Mouse (Mus musculus) lung, embryonic 14.5 days (tissue): Measurements from ENCODE around the gene Ccnt1. TPM values are rescaled to one million over a fixed set of nuclear protein-coding genes. Genes with fewer than 3 reads are reported as not detected.
A peak's percentile ranks its signal among the peaks of the same experiment; 100 is the strongest.

Experiments
- ATAC-seq: fragments of 200-750 bp; cut with Nextera tagmentation; 2 replicates; pipeline ENCODE4 v1.8.0; 2017; ENCODE audit warnings: mild to moderate bottlenecking, moderate TSS enrichment, moderate library complexity; ENCODE audit not compliant: insufficient read depth
- DNase-seq: peaks from one replicate; pipeline ENCODE4 v3.0.0-alpha.2; 2015
- H3K27ac ChIP-seq: fragments of 300-500 bp; sonication (generic); 2 replicates; pipeline ENCODE4 v1.5.1; 2014; ENCODE audit warnings: low read depth, mild to moderate bottlenecking, moderate library complexity
- H3K27me3 ChIP-seq: fragments of 300-500 bp; sonication (generic); 2 replicates; pipeline ENCODE4 v1.6.1; 2014; ENCODE audit warnings: low read length, control low read depth; ENCODE audit not compliant: insufficient read depth
- H3K36me3 ChIP-seq: fragments of 300-500 bp; sonication (generic); 2 replicates; pipeline ENCODE4 v1.6.1; 2014; ENCODE audit warnings: control low read depth; ENCODE audit not compliant: insufficient read depth
- H3K4me1 ChIP-seq: fragments of 300-500 bp; sonication (generic); 2 replicates; pipeline ENCODE4 v1.6.1; 2014; ENCODE audit warnings: antibody characterized with exemption, control low read depth; ENCODE audit not compliant: insufficient read depth
- H3K4me2 ChIP-seq: fragments of 300-500 bp; sonication (generic); 2 replicates; pipeline ENCODE4 v1.6.1; 2014; ENCODE audit warnings: mild to moderate bottlenecking
- H3K4me3 ChIP-seq: fragments of 300-500 bp; sonication (generic); 2 replicates; pipeline ENCODE4 v1.5.1; 2014; ENCODE audit warnings: low read depth, low read length
- H3K9ac ChIP-seq: fragments of 300-500 bp; sonication (generic); 2 replicates; pipeline ENCODE4 v1.6.1; 2014
- H3K9me3 ChIP-seq: fragments of 300-500 bp; sonication (generic); 2 replicates; pipeline ENCODE4 v1.6.1; 2016; ENCODE audit warnings: low read depth, low read length, control low read depth
- CTCF ChIP-seq: IDR thresholded peaks from 2 replicates; pipeline ENCODE4 v1.5.1; 2016; ENCODE audit warnings: antibody characterized with exemption, low read depth
- WGBS: fragments of 180-500 bp; shearing (Covaris S2); extraction: QIAGEN DNeasy Blood & Tissue Kit; methylation state at CpG from one replicate; pipeline ENCODE4 v1.1.7; 2014; 5-methylcytosine and 5-hydroxymethylcytosine counted together
- polyA plus RNA-seq: library from polyadenylated mRNA; unstranded; fragments of >200 nt; fragmentation: Nextera tagmentation; extraction: Ambion mirVana; gene quantifications from 2 replicates; pipeline ENCODE4 v1.2.1, GENCODE M21; 2014

Gene Ccnt1
- polyA plus RNA-seq, 1 experiment from 2014 or later, result 58.5 TPM

- Histone ChIP-seq H3K9me3 (no peaks in the 10 kb centered on the region), H3K4me1 (peaks cover 3% of the 10 kb centered on the region; the same call in 1 of the 2 replicates), H3K36me3 (peaks cover 10% of the 10 kb centered on the region; the same call in 1 of the 2 replicates), H3K4me2 (peak overlapping the region; percentile 84), H3K27me3 (no peaks in the 10 kb centered on the region), H3K4me3 (peak overlapping the region; percentile 92), H3K27ac (no peak overlapping the region), H3K9ac (peak overlapping the region; percentile 91)
- TF ChIP-seq CTCF, result no peak
- no peak for ATAC-seq
- no peak for DNase-seq
- WGBS, result 62% methylated on average over 7 of the region's 7 CpGs
Observed at GRCm38 (mm10) chr15:98569216-98569615, 1.5 kb downstream of the Ccnt1 start.

- H3K4me2 ChIP-seq, result peak overlapping the region; percentile 84
- peak overlapping the region; percentile 92 for H3K4me3 ChIP-seq
- DNase-seq, result peak; percentile 34
- H3K9me3 ChIP-seq, result no peaks in the 10 kb centered on the region
- H3K27me3 ChIP-seq, result no peaks in the 10 kb centered on the region
- peak overlapping the region; percentile 91 for H3K9ac ChIP-seq
- ATAC-seq, result peak; percentile 8; the same call in 1 of the 2 replicates
- H3K4me1 ChIP-seq, result peaks cover 3% of the 10 kb centered on the region; the same call in 1 of the 2 replicates
- peaks cover 14% of the 10 kb centered on the region; the same call in 1 of the 2 replicates for H3K36me3 ChIP-seq
- no peak for TF ChIP-seq CTCF
- 3% methylated on average over 22 of the region's 22 CpGs for WGBS
- H3K27ac ChIP-seq, result peak overlapping the region; percentile 97
Observed at GRCm38 (mm10) chr15:98568256-98569033, 2.3 kb downstream of the Ccnt1 start.

- TF ChIP-seq CTCF, result peak; percentile 49
- Histone ChIP-seq H3K4me3 (peak overlapping the region; percentile 92), H3K9me3 (no peaks in the 10 kb centered on the region), H3K36me3 (peaks cover 24% of the 10 kb centered on the region), H3K9ac (peak overlapping the region; percentile 95), H3K27ac (peak overlapping the region; percentile 97), H3K4me1 (peaks cover 3% of the 10 kb centered on the region; the same call in 1 of the 2 replicates), H3K4me2 (peak overlapping the region; percentile 87), H3K27me3 (no peaks in the 10 kb centered on the region)
- WGBS, result under 1% methylated on average over 88 of the region's 88 CpGs
- ATAC-seq (peak; percentile 96), DNase-seq (peak; percentile 100)
Observed at GRCm38 (mm10) chr15:98567278-98568134, 3.2 kb downstream of the Ccnt1 start.

- Histone ChIP-seq H3K27me3 (no peaks in the 10 kb centered on the region), H3K9me3 (no peaks in the 10 kb centered on the region), H3K4me3 (peak overlapping the region; percentile 92), H3K27ac (peak overlapping the region; percentile 97), H3K4me1 (peaks cover 3% of the 10 kb centered on the region; the same call in 1 of the 2 replicates), H3K4me2 (peak overlapping the region; percentile 87), H3K9ac (peak overlapping the region; percentile 95), H3K36me3 (peaks cover 28% of the 10 kb centered on the region)
- no peak for ATAC-seq
- no peak for DNase-seq
- TF ChIP-seq CTCF, result no peak
- under 1% methylated on average over 15 of the region's 15 CpGs for WGBS
Observed at GRCm38 (mm10) chr15:98566973-98567277, 3.8 kb downstream of the Ccnt1 start.

GRCm38 (mm10) chr15:98557186-98557585 lies 13.5 kb downstream of the Ccnt1 start:
- H3K9me3 ChIP-seq, result no peaks in the 10 kb centered on the region
- ATAC-seq (no peak), DNase-seq (no peak)
- no peak for TF ChIP-seq CTCF
- no peak overlapping the region for H3K27ac ChIP-seq
- H3K9ac ChIP-seq, result no peak overlapping the region
- no peaks in the 10 kb centered on the region for H3K4me1 ChIP-seq
- H3K4me2 ChIP-seq, result no peak overlapping the region
- peaks cover 79% of the 10 kb centered on the region for H3K36me3 ChIP-seq
- WGBS, result 90% methylated on average over 5 of the region's 5 CpGs
- H3K4me3 ChIP-seq, result no peak overlapping the region
- H3K27me3 ChIP-seq, result no peaks in the 10 kb centered on the region

GRCm38 (mm10) chr15:98555881-98556280 lies 14.8 kb downstream of the Ccnt1 start:
- peaks cover 82% of the 10 kb centered on the region for H3K36me3 ChIP-seq
- no peak overlapping the region for H3K27ac ChIP-seq
- H3K4me3 ChIP-seq, result no peak overlapping the region
- no peaks in the 10 kb centered on the region for H3K4me1 ChIP-seq
- H3K9me3 ChIP-seq, result no peaks in the 10 kb centered on the region
- no peak for ATAC-seq
- 89% methylated on average over 4 of the region's 4 CpGs for WGBS
- TF ChIP-seq CTCF, result no peak
- H3K27me3 ChIP-seq, result no peaks in the 10 kb centered on the region
- no peak overlapping the region for H3K9ac ChIP-seq
- H3K4me2 ChIP-seq, result no peak overlapping the region
- no peak for DNase-seq

GRCm38 (mm10) chr15:98552758-98553157 lies 18.0 kb downstream of the Ccnt1 start:
- H3K9me3 ChIP-seq, result no peaks in the 10 kb centered on the region
- no peak overlapping the region for H3K4me2 ChIP-seq
- ATAC-seq (no peak), DNase-seq (no peak)
- no peak overlapping the region for H3K27ac ChIP-seq
- WGBS, result 96% methylated on average over 2 of the region's 2 CpGs
- no peaks in the 10 kb centered on the region for H3K27me3 ChIP-seq
- H3K4me3 ChIP-seq, result no peak overlapping the region
- H3K36me3 ChIP-seq, result peaks cover 84% of the 10 kb centered on the region
- no peaks in the 10 kb centered on the region for H3K4me1 ChIP-seq
- no peak for TF ChIP-seq CTCF
- H3K9ac ChIP-seq, result no peak overlapping the region
